In genomic region chr15:83530233-83530632, GRCm38 (mm10) we compare ENCODE assay signal across 12 mouse cellular contexts. TPM values are rescaled to one million over a fixed set of nuclear protein-coding genes. Genes with fewer than 3 reads are reported as not detected.
DNase-seq lines count a peak whose midpoint lies in the region; ATAC-seq and TF ChIP-seq lines count a peak whose summit lies in the region.
"Had no signal": no experiment of that assay in that cellular context is flagged by ENCODE, and none has a peak within 500 bp of the region (broad histone marks: within the 10 kb centered on the region; RNA-seq: fewer than 3 reads in every experiment).

No protein-coding gene starts in this region.

- TF ChIP-seq EP300 in heart, adult 2 months (IDR thresholded peaks at IDR 0.05; ENCODE audit: insufficient read depth, low read depth, low read length): no peak

- no peaks in the 10 kb centered on the region for H3K9me3 ChIP-seq in lung, embryonic 16.5 days (ENCODE audit: control insufficient read depth, low read length)
- H3K9me3 ChIP-seq in forebrain, embryonic 15.5 days: no peaks in the 10 kb centered on the region
- H3K9me3 ChIP-seq: neural tube, embryonic 12.5 days had no signal

- peak; percentile 70 for ATAC-seq in lung, embryonic 16.5 days (ENCODE audit: low read depth)
- ATAC-seq in forebrain, embryonic 15.5 days (replicated peaks): no peak
- ATAC-seq: Patski had no signal

- peaks cover 19% of the 10 kb centered on the region for H3K4me1 ChIP-seq in heart, adult 2 months (ENCODE audit: control insufficient read depth, insufficient read depth, low read length)
- H3K4me1 ChIP-seq in kidney, adult 2 months (ENCODE audit: control insufficient read depth, insufficient read depth, low read length): peaks cover 30% of the 10 kb centered on the region
- H3K4me1 ChIP-seq in lung, embryonic 16.5 days (replicated peaks; ENCODE audit: control insufficient read depth, insufficient read depth, low read length): peaks cover 23% of the 10 kb centered on the region
- peaks cover 15% of the 10 kb centered on the region for H3K4me1 ChIP-seq in forebrain, embryonic 15.5 days

- no peak overlapping the region for H3K9ac ChIP-seq in heart, adult 2 months (ENCODE audit: low read depth, low read length)
- peak overlapping the region; percentile 15; the same call in 1 of the 2 replicates for H3K9ac ChIP-seq in lung, embryonic 16.5 days (ENCODE audit: low read length)
- no peak overlapping the region for H3K9ac ChIP-seq in forebrain, embryonic 15.5 days (replicated peaks)
- H3K9ac ChIP-seq: neural tube, embryonic 12.5 days had no signal

- peaks cover 4% of the 10 kb centered on the region; the same call in 1 of the 2 replicates for H3K36me3 ChIP-seq in heart, adult 2 months (ENCODE audit: control insufficient read depth, insufficient read depth, low read length)
- H3K36me3 ChIP-seq in kidney, adult 2 months (ENCODE audit: control insufficient read depth, insufficient read depth, low read length): no peaks in the 10 kb centered on the region
- H3K36me3 ChIP-seq in lung, embryonic 16.5 days (ENCODE audit: control insufficient read depth, insufficient read depth, low read length): no peaks in the 10 kb centered on the region
- no peaks in the 10 kb centered on the region for H3K36me3 ChIP-seq in forebrain, embryonic 15.5 days
- H3K36me3 ChIP-seq: neural tube, embryonic 12.5 days had no signal

- 24% methylated on average over 9 of the region's 9 CpGs for WGBS in heart, adult 2 months
- WGBS in kidney, adult 2 months: 12% methylated on average over 9 of the region's 9 CpGs
- WGBS in lung, embryonic 16.5 days: 49% methylated on average over 9 of the region's 9 CpGs
- WGBS in forebrain, embryonic 15.5 days: 84% methylated on average over 9 of the region's 9 CpGs

- TF ChIP-seq POLR2A in heart, adult 2 months (IDR thresholded peaks at IDR 0.05; ENCODE audit: insufficient read depth, low read depth, low read length): no peak
- TF ChIP-seq POLR2A in kidney, adult 2 months (IDR thresholded peaks at IDR 0.05; ENCODE audit: low read depth, low read length): no peak

- no peaks in the 10 kb centered on the region for H3K27me3 ChIP-seq in heart, adult 2 months (ENCODE audit: control insufficient read depth, insufficient read depth, low read length)
- no peaks in the 10 kb centered on the region for H3K27me3 ChIP-seq in kidney, adult 2 months (replicated peaks; ENCODE audit: control insufficient read depth, insufficient read depth, low read length)
- peaks cover 22% of the 10 kb centered on the region; the same call in 1 of the 2 replicates for H3K27me3 ChIP-seq in lung, embryonic 16.5 days (ENCODE audit: control insufficient read depth, insufficient read depth, low read depth, low read length)
- H3K27me3 ChIP-seq in forebrain, embryonic 15.5 days: peaks cover 22% of the 10 kb centered on the region
- H3K27me3 ChIP-seq: Patski had no signal

- H3K4me2 ChIP-seq in lung, embryonic 16.5 days (ENCODE audit: low read depth, low read length): peak overlapping the region; percentile 14; the same call in 1 of the 2 replicates
- H3K4me2 ChIP-seq in forebrain, embryonic 15.5 days (replicated peaks): no peak overlapping the region
- H3K4me2 ChIP-seq: neural tube, embryonic 12.5 days had no signal

- peak; percentile 36 for DNase-seq in adrenal gland, postnatal 10 days
- DNase-seq in adrenal gland, adult 8-10 months: no peak
- DNase-seq in heart, adult 2 months: peak; percentile 59 to 74
- peak; percentile 92 for DNase-seq in kidney, adult 2 months
- DNase-seq in c-Kit-positive CD71-positive TER-119-positive erythroid progenitor cells, embryonic 14.5 days (ENCODE audit: low spot score): no peak
- DNase-seq in MN1 (ENCODE audit: low spot score): no peak
- DNase-seq: layer of hippocampus, adult 9-11 months had no signal

- peak overlapping the region; percentile 21 for H3K4me3 ChIP-seq in heart, adult 2 months
- no peak overlapping the region for H3K4me3 ChIP-seq in kidney, adult 2 months (ENCODE audit: insufficient read depth, low read depth, low read length)
- no peak overlapping the region for H3K4me3 ChIP-seq in lung, embryonic 16.5 days (ENCODE audit: low read length)
- no peak overlapping the region for H3K4me3 ChIP-seq in forebrain, embryonic 15.5 days
- H3K4me3 ChIP-seq: neural tube, embryonic 12.5 days had no signal

- intact Hi-C loops in heart, adult 2 months (cut with DNase I): loop anchor here (5.0 kb wide), 1 partner anchor 67 kb away; the partner anchor contains the start of gene Ttll12

- no peak for TF ChIP-seq CTCF in heart, adult 2 months (IDR thresholded peaks at IDR 0.05)
- no peak for TF ChIP-seq CTCF in kidney, adult 2 months (conservative IDR thresholded peaks at IDR 0.05; ENCODE audit: insufficient read depth, insufficient read length, low read depth, low read length)

- H3K79me2 ChIP-seq in heart, adult 2 months (replicated peaks; ENCODE audit: control insufficient read depth, insufficient read depth, low read length): peaks cover 2% of the 10 kb centered on the region; the same call in 1 of the 2 replicates

- H3K27ac ChIP-seq in heart, adult 2 months: peak overlapping the region; percentile 91
- H3K27ac ChIP-seq in kidney, adult 2 months (ENCODE audit: insufficient read depth, low read depth, low read length): peak overlapping the region; percentile 97
- H3K27ac ChIP-seq in lung, embryonic 16.5 days (ENCODE audit: low read length): peak overlapping the region; percentile 93
- H3K27ac ChIP-seq in forebrain, embryonic 15.5 days (replicated peaks): no peak overlapping the region
- H3K27ac ChIP-seq: macrophage; neural tube, embryonic 12.5 days had no signal

RNA-seq across cellular contexts. Expression of gene Bik, which starts 3.6 kb away (rescaled TPM):
- 10 to 100 TPM; 10.4 to 12.1 TPM for total RNA-seq in adrenal gland, postnatal 10 days (2021)
- 1 to 10 TPM; 3.1 to 8.1 (median 5.4) TPM for total RNA-seq in adrenal gland, adult 8-10 months (2022)
- total RNA-seq in heart, adult 2 months (2021): 10 to 100 TPM in 1 of 2 experiments, 1 to 10 TPM in 1; 8.3 to 10.9 TPM
- 11.7 and 21.8 TPM in 2 replicates for polyA plus RNA-seq in heart, adult 2 months (2012; rRNA removed)
- 18.9 and 20.8 TPM in 2 replicates for polyA plus RNA-seq in kidney, adult 2 months (2012; rRNA removed)
- 15.2 and 15.5 TPM in 2 replicates for polyA plus RNA-seq in lung, embryonic 16.5 days (2015; fragmentation: Nextera tagmentation; extraction: Ambion mirVana)
- polyA plus RNA-seq in forebrain, embryonic 15.5 days (2015; fragmentation: Nextera tagmentation; extraction: Ambion mirVana): 0.60 and 1.2 TPM in 2 replicates
- polyA plus RNA-seq: macrophage had no signal

RNA-seq across cellular contexts. Expression of gene Ttll1, which starts 19.5 kb away (rescaled TPM):
- 1 to 10 TPM; 7.0 to 9.5 TPM for total RNA-seq in adrenal gland, postnatal 10 days (2021)
- total RNA-seq in adrenal gland, adult 8-10 months (2022): 10 to 100 TPM in 2 of 4 experiments, 1 to 10 TPM in 2; 9.8 to 16.5 (median 13.1) TPM
- 10 to 100 TPM; 52.1 to 62.9 TPM for total RNA-seq in heart, adult 2 months (2021)
- polyA plus RNA-seq in heart, adult 2 months (2012; rRNA removed): 37.6 and 41.3 TPM in 2 replicates
- polyA plus RNA-seq in kidney, adult 2 months (2012; rRNA removed): 10.3 and 11.1 TPM in 2 replicates
- polyA plus RNA-seq in lung, embryonic 16.5 days (2015; fragmentation: Nextera tagmentation; extraction: Ambion mirVana): 21.8 and 23.1 TPM in 2 replicates
- 101 and 103 TPM in 2 replicates for polyA plus RNA-seq in forebrain, embryonic 15.5 days (2015; fragmentation: Nextera tagmentation; extraction: Ambion mirVana)

RNA-seq across cellular contexts. Expression of gene Tspo, which starts 33.2 kb away (rescaled TPM):
- total RNA-seq in adrenal gland, postnatal 10 days (2021): 100 to 1,000 TPM; 298 to 316 TPM
- total RNA-seq in adrenal gland, adult 8-10 months (2022): 100 to 1,000 TPM; 480 to 546 (median 516) TPM
- 10 to 100 TPM; 61.2 to 61.8 TPM for total RNA-seq in heart, adult 2 months (2021)
- 101 and 154 TPM in 2 replicates for polyA plus RNA-seq in heart, adult 2 months (2012; rRNA removed)
- 402 and 410 TPM in 2 replicates for polyA plus RNA-seq in kidney, adult 2 months (2012; rRNA removed)
- 112 and 142 TPM in 2 replicates for polyA plus RNA-seq in lung, embryonic 16.5 days (2015; fragmentation: Nextera tagmentation; extraction: Ambion mirVana)
- polyA plus RNA-seq in forebrain, embryonic 15.5 days (2015; fragmentation: Nextera tagmentation; extraction: Ambion mirVana): 10.5 and 11.2 TPM in 2 replicates

RNA-seq across cellular contexts. Expression of gene Mcat, which starts 33.4 kb away (rescaled TPM):
- total RNA-seq in adrenal gland, postnatal 10 days (2021): 10 to 100 TPM; 43.1 to 49.3 TPM
- 10 to 100 TPM; 38.4 to 51.7 (median 43.9) TPM for total RNA-seq in adrenal gland, adult 8-10 months (2022)
- total RNA-seq in heart, adult 2 months (2021): 10 to 100 TPM; 38.7 to 40.8 TPM
- polyA plus RNA-seq in heart, adult 2 months (2012; rRNA removed): 32.2 and 41.4 TPM in 2 replicates
- polyA plus RNA-seq in kidney, adult 2 months (2012; rRNA removed): 31.8 and 34.3 TPM in 2 replicates
- polyA plus RNA-seq in lung, embryonic 16.5 days (2015; fragmentation: Nextera tagmentation; extraction: Ambion mirVana): 26.6 and 28.2 TPM in 2 replicates
- polyA plus RNA-seq in forebrain, embryonic 15.5 days (2015; fragmentation: Nextera tagmentation; extraction: Ambion mirVana): 36.0 and 38.8 TPM in 2 replicates

Comparison
In these comparisons a context has a peak if more than half of its experiments do, and no peak if none do; other contexts are left out.
1. DNase-seq: peak in adrenal gland, postnatal 10 days (single experiment), heart, adult 2 months (2 of 2) and kidney, adult 2 months (single experiment); none in adrenal gland, adult 8-10 months (single experiment), c-Kit-positive CD71-positive TER-119-positive erythroid progenitor cells, embryonic 14.5 days (single experiment) and MN1 (single experiment).